Mouse (Mus musculus): ENCODE measurements around the gene Sprr2e. TPM values are rescaled to one million over a fixed set of nuclear protein-coding genes. Genes with fewer than 3 reads are reported as not detected.

Sprr2e gene
- polyA plus RNA-seq (2014; fragmentation: Illumina TruSeq; extraction: RNeasy Lipid Tissue Mini Kit (QIAGEN cat#74804); ENCODE audit: low read depth, low replicate concordance), result not detected

GRCm38 (mm10) chr3:92351843-92352242 is at the start of gene Sprr2e:
Sprr2e (plus strand) TSS chr3:92352143.

GRCm38 (mm10) chr3:92316320-92316719 is 35.6 kb upstream of the Sprr2e start, which contains the start of gene Sprr2b:
Sprr2b (plus strand) TSS chr3:92316620.

GRCm38 (mm10) chr3:92338840-92339239 is 13.1 kb upstream of the Sprr2e start, which contains the start of gene Sprr2d:
Sprr2d (plus strand) TSS chr3:92339140.

GRCm38 (mm10) chr3:92364887-92365286 is 12.9 kb downstream of the Sprr2e start, which contains the start of gene Sprr2f:
Sprr2f (plus strand) TSS chr3:92365187.

GRCm38 (mm10) chr3:92385385-92385784 is 33.4 kb downstream of the Sprr2e start, which contains the start of gene Sprr2h:
Sprr2h (plus strand) TSS chr3:92385685.

Other genes starting within 250 kb of the Sprr2e start
- not detected for gene Prr9, start 228.2 kb upstream of the Sprr2e start, polyA plus RNA-seq (2014; fragmentation: Illumina TruSeq; extraction: RNeasy Lipid Tissue Mini Kit (QIAGEN cat#74804); ENCODE audit: low read depth, low replicate concordance)
- gene Lelp1, start 209.4 kb upstream of the Sprr2e start, polyA plus RNA-seq (2014; fragmentation: Illumina TruSeq; extraction: RNeasy Lipid Tissue Mini Kit (QIAGEN cat#74804); ENCODE audit: low read depth, low replicate concordance), result not detected
- 1,777 TPM for gene Sprr2a1, start 136.3 kb upstream of the Sprr2e start, polyA plus RNA-seq (2014; fragmentation: Illumina TruSeq; extraction: RNeasy Lipid Tissue Mini Kit (QIAGEN cat#74804); ENCODE audit: low read depth, low replicate concordance)
- gene Sprr2a2, start 136.2 kb upstream of the Sprr2e start, polyA plus RNA-seq (2014; fragmentation: Illumina TruSeq; extraction: RNeasy Lipid Tissue Mini Kit (QIAGEN cat#74804); ENCODE audit: low read depth, low replicate concordance), result 3,571 TPM
- 333 TPM for gene Sprr2a3, start 66.7 kb upstream of the Sprr2e start, polyA plus RNA-seq (2014; fragmentation: Illumina TruSeq; extraction: RNeasy Lipid Tissue Mini Kit (QIAGEN cat#74804); ENCODE audit: low read depth, low replicate concordance)
- not detected for gene Sprr2b, start 35.5 kb upstream of the Sprr2e start, polyA plus RNA-seq (2014; fragmentation: Illumina TruSeq; extraction: RNeasy Lipid Tissue Mini Kit (QIAGEN cat#74804); ENCODE audit: low read depth, low replicate concordance)
- gene Sprr2d, start 13.0 kb upstream of the Sprr2e start, polyA plus RNA-seq (2014; fragmentation: Illumina TruSeq; extraction: RNeasy Lipid Tissue Mini Kit (QIAGEN cat#74804); ENCODE audit: low read depth, low replicate concordance), result not detected
- gene Sprr2f, start 13.0 kb downstream of the Sprr2e start, polyA plus RNA-seq (2014; fragmentation: Illumina TruSeq; extraction: RNeasy Lipid Tissue Mini Kit (QIAGEN cat#74804); ENCODE audit: low read depth, low replicate concordance), result not detected
- not detected for gene Sprr2h, start 33.5 kb downstream of the Sprr2e start, polyA plus RNA-seq (2014; fragmentation: Illumina TruSeq; extraction: RNeasy Lipid Tissue Mini Kit (QIAGEN cat#74804); ENCODE audit: low read depth, low replicate concordance)
- gene Sprr2i, start 55.8 kb downstream of the Sprr2e start, polyA plus RNA-seq (2014; fragmentation: Illumina TruSeq; extraction: RNeasy Lipid Tissue Mini Kit (QIAGEN cat#74804); ENCODE audit: low read depth, low replicate concordance), result not detected
- gene Sprr2j-ps, start 65.9 kb downstream of the Sprr2e start, polyA plus RNA-seq (2014; fragmentation: Illumina TruSeq; extraction: RNeasy Lipid Tissue Mini Kit (QIAGEN cat#74804); ENCODE audit: low read depth, low replicate concordance), result not detected
- gene Gm9774, start 77.3 kb downstream of the Sprr2e start, polyA plus RNA-seq (2014; fragmentation: Illumina TruSeq; extraction: RNeasy Lipid Tissue Mini Kit (QIAGEN cat#74804); ENCODE audit: low read depth, low replicate concordance), result 5.2 TPM
- gene Sprr2k, start 80.4 kb downstream of the Sprr2e start, polyA plus RNA-seq (2014; fragmentation: Illumina TruSeq; extraction: RNeasy Lipid Tissue Mini Kit (QIAGEN cat#74804); ENCODE audit: low read depth, low replicate concordance), result not detected
- not detected for gene Sprr1b, start 86.6 kb downstream of the Sprr2e start, polyA plus RNA-seq (2014; fragmentation: Illumina TruSeq; extraction: RNeasy Lipid Tissue Mini Kit (QIAGEN cat#74804); ENCODE audit: low read depth, low replicate concordance)
- gene Sprr3, start 106.6 kb downstream of the Sprr2e start, polyA plus RNA-seq (2014; fragmentation: Illumina TruSeq; extraction: RNeasy Lipid Tissue Mini Kit (QIAGEN cat#74804); ENCODE audit: low read depth, low replicate concordance), result not detected
- gene Sprr1a, start 133.8 kb downstream of the Sprr2e start, polyA plus RNA-seq (2014; fragmentation: Illumina TruSeq; extraction: RNeasy Lipid Tissue Mini Kit (QIAGEN cat#74804); ENCODE audit: low read depth, low replicate concordance), result 5.8 TPM
- gene Sprr4, start 148.3 kb downstream of the Sprr2e start, polyA plus RNA-seq (2014; fragmentation: Illumina TruSeq; extraction: RNeasy Lipid Tissue Mini Kit (QIAGEN cat#74804); ENCODE audit: low read depth, low replicate concordance), result not detected
- gene 2310046K23Rik, start 182.4 kb downstream of the Sprr2e start, polyA plus RNA-seq (2014; fragmentation: Illumina TruSeq; extraction: RNeasy Lipid Tissue Mini Kit (QIAGEN cat#74804); ENCODE audit: low read depth, low replicate concordance), result not detected
- not detected for gene Ivl, start 221.6 kb downstream of the Sprr2e start, polyA plus RNA-seq (2014; fragmentation: Illumina TruSeq; extraction: RNeasy Lipid Tissue Mini Kit (QIAGEN cat#74804); ENCODE audit: low read depth, low replicate concordance)
- not detected for gene Smcp, start 236.9 kb downstream of the Sprr2e start, polyA plus RNA-seq (2014; fragmentation: Illumina TruSeq; extraction: RNeasy Lipid Tissue Mini Kit (QIAGEN cat#74804); ENCODE audit: low read depth, low replicate concordance)